Mouse (Mus musculus) cerebellum, postnatal 14 days (tissue): ENCODE measurements around the gene Ifitm6.
"Not testable (repeated sequence)": the region's sequence is repeated elsewhere in the genome, so short reads cannot be mapped to it uniquely, and the experiment has no call there.

ENCODE experiments used
- DNase-seq, 2 experiments: peaks; one replicate each; pipeline ENCODE4 v3.0.0; 2021; ENCODE audit warnings: mixed read lengths in 2 of 2

Gene Ifitm6

GRCm38 (mm10) chr7:140968710-140969109, 49.0 kb downstream of the Ifitm6 start:
- DNase-seq: not testable (repeated sequence)

DNA sequence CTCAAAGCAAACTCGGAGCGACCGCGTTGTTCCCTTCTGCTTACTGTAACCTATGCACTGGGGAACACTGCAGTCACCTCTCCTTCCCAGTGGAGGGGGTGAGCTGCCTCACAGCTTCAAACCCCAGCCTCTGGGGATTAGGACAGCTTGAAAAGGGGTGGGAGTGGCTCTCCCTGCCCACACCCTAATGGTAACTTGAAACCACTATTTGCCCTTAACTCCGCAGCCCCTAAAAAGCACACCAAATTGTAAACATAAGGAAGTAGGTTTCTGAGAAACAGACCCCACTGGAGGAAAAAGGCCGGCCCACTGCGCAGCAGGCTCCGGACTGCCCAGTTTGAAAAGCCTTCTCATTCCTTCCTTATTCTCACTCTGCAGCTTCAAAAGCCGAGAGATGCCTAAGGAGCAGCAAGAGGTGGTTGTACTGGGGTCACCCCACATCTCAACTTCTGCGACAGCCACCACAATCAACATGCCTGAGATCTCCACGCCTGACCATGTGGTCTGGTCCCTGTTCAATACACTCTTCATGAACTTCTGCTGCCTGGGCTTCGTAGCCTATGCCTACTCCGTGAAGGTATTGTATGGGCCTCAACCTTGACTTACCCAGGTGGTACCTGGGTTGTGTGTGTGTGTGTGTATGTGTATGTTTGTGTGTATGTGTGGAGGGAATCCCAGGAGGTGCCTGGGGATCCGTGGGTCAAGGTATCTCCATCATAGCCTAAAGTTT, 49.7 kb downstream of the Ifitm6 start:
- no peak for DNase-seq

DNA sequence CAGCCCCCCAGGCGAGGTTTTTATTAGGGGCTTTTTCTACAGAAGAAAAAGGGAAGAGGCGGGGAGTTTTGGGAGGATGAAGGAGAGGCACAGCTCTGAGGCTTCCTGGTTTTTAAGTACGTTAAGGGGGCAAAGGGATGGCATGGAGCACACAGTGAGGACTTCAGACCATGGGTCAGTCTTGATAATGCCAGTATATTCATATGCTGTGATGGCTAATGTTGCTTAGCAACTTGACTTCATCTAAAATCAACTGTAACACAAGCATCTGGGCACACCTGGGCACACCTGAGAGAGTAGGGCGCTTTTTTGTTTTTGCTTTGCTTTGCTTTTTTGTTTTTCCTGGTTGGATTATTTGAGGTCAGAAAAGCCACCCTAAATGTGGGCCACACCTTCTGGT, 50.8 kb downstream of the Ifitm6 start, which contains the start of gene Ifitm1:
TSS of gene Ifitm1 (plus strand) at position 301 of the 400 bp plus-strand sequence.
- no peak for DNase-seq
